Mouse (Mus musculus) heart, adult 2 months (tissue): ENCODE results near the gene Srrm2.

ENCODE experiments used
- CTCF ChIP-seq: fragments of 200-600 bp; IDR thresholded peaks from 2 replicates; pipeline ENCODE4 v1.8.1; 2022; ENCODE audit warnings: antibody characterized with exemption, mild to moderate bottlenecking, moderate library complexity
- EP300 ChIP-seq: fragments of 200-500 bp; IDR thresholded peaks from 2 replicates; pipeline ENCODE4 v1.6.1; 2011; ENCODE audit warnings: low read depth, low read length, control low read depth; ENCODE audit not compliant: insufficient read depth
- POLR2A ChIP-seq: fragments of 200-500 bp; IDR thresholded peaks from 2 replicates; pipeline ENCODE4 v1.6.1; 2011; ENCODE audit warnings: mild to moderate bottlenecking, low read depth, low read length, control low read depth; ENCODE audit not compliant: insufficient read depth

DNA sequence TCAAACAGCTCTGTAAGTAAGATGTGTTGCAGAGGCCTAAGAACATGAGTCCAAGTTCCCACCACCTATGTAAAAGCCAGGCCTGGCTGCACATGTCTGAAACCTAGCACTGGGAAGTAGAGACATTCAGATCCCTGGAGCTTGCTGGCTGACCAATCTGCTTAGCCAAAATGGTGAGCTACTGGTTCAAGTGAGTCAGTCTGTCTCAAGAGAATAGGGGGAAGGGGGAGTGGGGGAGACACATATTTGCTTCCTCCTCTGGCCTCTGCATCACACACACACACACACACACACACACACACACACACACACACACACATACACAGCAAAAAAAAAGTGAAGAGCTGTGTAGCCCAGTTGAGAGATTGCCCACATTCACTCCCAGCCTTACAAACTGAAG lies 7.0 kb upstream of the Srrm2 start:
- no peak for TF ChIP-seq CTCF
- no peak for TF ChIP-seq POLR2A
- TF ChIP-seq EP300, result no peak
